Mouse (Mus musculus) heart, embryonic 15.5 days (tissue): ENCODE measurements around the gene Purb. TPM values are rescaled to one million over a fixed set of nuclear protein-coding genes. Genes with fewer than 3 reads are reported as not detected.
"Not testable (repeated sequence)": the region's sequence is repeated elsewhere in the genome, so short reads cannot be mapped to it uniquely, and the experiment has no call there.

Experiments used
- ATAC-seq: fragments of 200-750 bp; cut with Nextera tagmentation; replicated peaks from 2 replicates; pipeline ENCODE4 v1.8.0; 2017; ENCODE audit warnings: low read depth, moderate TSS enrichment; ENCODE audit not compliant: insufficient number of reproducible peaks, insufficient read depth, low FRiP score
- H3K27ac ChIP-seq: fragments of 300-500 bp; sonication (generic); 2 replicates; pipeline ENCODE4 v1.5.1; 2015; ENCODE audit warnings: mild to moderate bottlenecking, inconsistent platforms
- H3K27me3 ChIP-seq: fragments of 300-500 bp; sonication (generic); 2 replicates; pipeline ENCODE4 v1.6.1; 2015; ENCODE audit warnings: inconsistent platforms
- H3K36me3 ChIP-seq: fragments of 300-500 bp; sonication (generic); 2 replicates; pipeline ENCODE4 v1.6.1; 2015; ENCODE audit warnings: mild to moderate bottlenecking, inconsistent platforms
- H3K4me1 ChIP-seq: fragments of 300-500 bp; sonication (generic); replicated peaks from 2 replicates; pipeline ENCODE4 v1.6.1; 2015; ENCODE audit warnings: inconsistent platforms
- H3K4me2 ChIP-seq: fragments of 300-500 bp; sonication (generic); 2 replicates; pipeline ENCODE4 v1.6.1; 2015; ENCODE audit warnings: inconsistent platforms, mild to moderate bottlenecking, moderate library complexity
- H3K4me3 ChIP-seq: fragments of 300-500 bp; sonication (generic); 2 replicates; pipeline ENCODE4 v1.5.1; 2015; ENCODE audit warnings: mild to moderate bottlenecking, inconsistent platforms
- H3K9ac ChIP-seq: fragments of 300-500 bp; sonication (generic); 2 replicates; pipeline ENCODE4 v1.6.1; 2015; ENCODE audit warnings: mild to moderate bottlenecking, inconsistent platforms
- H3K9me3 ChIP-seq: fragments of 300-500 bp; sonication (generic); replicated peaks from 2 replicates; pipeline ENCODE4 v1.6.1; 2016; ENCODE audit warnings: inconsistent platforms
- WGBS: fragments of 180-500 bp; shearing (Covaris S2); methylation state at CpG from one replicate; pipeline ENCODE4 v1.1.7; 2015; ENCODE audit warnings: mixed read lengths; 5-methylcytosine and 5-hydroxymethylcytosine counted together
- polyA plus RNA-seq: library from polyadenylated mRNA; unstranded; fragments of >200 nt; fragmentation: Nextera tagmentation; extraction: Ambion mirVana; gene quantifications from 2 replicates; pipeline ENCODE4 v1.2.1, GENCODE M21; 2015

The Purb gene
- polyA plus RNA-seq, 1 experiment from 2014 or later: 26.1 TPM

DNA sequence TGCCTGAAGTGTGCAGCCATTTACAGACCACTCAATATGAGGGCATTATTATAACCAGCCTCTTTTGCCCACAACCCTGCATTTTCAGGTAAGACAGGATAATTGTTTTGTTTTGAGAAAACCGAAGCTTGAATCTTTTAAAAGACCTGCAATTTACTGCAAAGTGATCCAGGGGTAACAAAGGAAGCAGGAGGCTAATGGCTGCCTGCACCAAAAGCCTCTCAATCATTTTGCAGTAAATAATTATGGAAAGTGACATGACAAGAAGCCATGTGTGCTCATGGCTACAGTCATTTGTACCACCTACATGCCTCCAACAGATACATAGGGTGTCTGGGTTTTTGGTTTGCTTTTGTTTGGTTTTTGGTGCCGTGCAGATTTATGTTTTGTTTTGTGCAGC is 4.7 kb downstream of the Purb start:
- Histone ChIP-seq H3K9me3 (no peaks in the 10 kb centered on the region), H3K27ac (peak overlapping the region; percentile 82), H3K27me3 (no peaks in the 10 kb centered on the region), H3K36me3 (peaks cover 9% of the 10 kb centered on the region), H3K4me2 (peak overlapping the region; percentile 90), H3K9ac (peak overlapping the region; percentile 34; the same call in 1 of the 2 replicates), H3K4me3 (peak overlapping the region; percentile 50), H3K4me1 (peaks cover 36% of the 10 kb centered on the region)
- ATAC-seq: no peak
- 55% methylated on average over 2 of the region's 2 CpGs for WGBS

- Histone ChIP-seq H3K9ac (no peak overlapping the region), H3K27me3 (no peaks in the 10 kb centered on the region), H3K36me3 (peaks cover 11% of the 10 kb centered on the region), H3K4me3 (no peak overlapping the region), H3K4me2 (no peak overlapping the region), H3K4me1 (peaks cover 27% of the 10 kb centered on the region), H3K27ac (no peak overlapping the region), H3K9me3 (no peaks in the 10 kb centered on the region)
- ATAC-seq: no peak
- 62% methylated on average over 2 of the region's 2 CpGs for WGBS
These were observed 7.2 kb downstream of the Purb start for GRCm38 (mm10) chr11:6468541-6468940.

DNA sequence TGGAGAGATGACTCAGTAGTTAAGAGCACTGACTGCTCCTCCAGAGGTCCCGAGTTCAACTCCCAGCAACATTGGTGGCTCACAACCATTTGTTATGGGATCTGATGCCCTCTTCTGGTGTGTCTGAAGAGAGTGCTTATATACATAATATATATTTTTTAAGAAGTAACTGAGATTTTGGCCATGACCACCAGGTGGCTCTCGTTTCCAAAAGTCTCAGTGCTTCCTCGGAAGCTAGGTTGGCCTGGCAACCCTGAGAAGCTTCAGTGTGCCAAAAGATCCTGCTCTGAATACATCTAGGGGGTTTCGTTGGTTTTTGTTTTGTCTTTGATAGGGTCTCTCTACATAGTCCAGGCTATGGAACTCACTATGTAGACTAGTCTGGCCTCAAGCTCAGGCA is 10.6 kb downstream of the Purb start:
- Histone ChIP-seq H3K27me3 (no peaks in the 10 kb centered on the region), H3K36me3 (peaks cover 11% of the 10 kb centered on the region), H3K4me2 (no peak overlapping the region), H3K4me1 (peaks cover 9% of the 10 kb centered on the region), H3K9ac (no peak overlapping the region), H3K9me3 (no peaks in the 10 kb centered on the region), H3K27ac (no peak overlapping the region), H3K4me3 (no peak overlapping the region)
- ATAC-seq: no peak
- WGBS: 23% methylated on average over 4 of the region's 4 CpGs

DNA sequence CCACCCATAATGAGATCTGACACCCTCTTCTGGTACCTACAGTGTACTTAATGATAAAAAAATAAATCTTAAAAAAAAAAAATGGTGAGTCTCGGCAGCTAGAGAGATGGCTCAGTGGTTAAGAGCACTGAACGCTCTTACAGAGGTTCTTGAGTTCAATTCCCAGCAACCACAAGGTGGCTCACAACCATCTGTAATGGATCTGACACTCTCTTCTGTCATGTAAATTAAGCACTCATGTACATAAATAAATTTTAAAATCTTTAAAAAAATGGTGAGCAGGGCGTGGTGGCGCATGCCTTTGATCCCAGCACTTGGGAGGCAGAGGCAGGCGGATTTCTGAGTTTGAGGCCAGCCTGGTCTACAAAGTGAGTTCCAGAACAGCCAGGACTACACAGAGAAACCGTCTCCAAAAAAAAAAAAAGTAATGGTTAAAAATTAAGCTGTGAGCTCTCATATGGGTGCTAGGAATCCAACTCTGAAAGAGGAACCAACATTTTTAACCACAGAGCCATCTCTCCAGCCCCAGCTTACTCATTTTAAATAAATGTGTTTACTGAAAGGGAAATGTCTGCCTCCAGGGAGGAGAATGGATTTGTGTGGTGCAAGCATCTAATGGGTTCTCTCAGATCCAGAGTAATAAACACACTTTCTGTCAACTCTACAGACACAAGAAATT is 12.4 kb downstream of the Purb start:
- 86% methylated on average over 6 of the region's 6 CpGs for WGBS
- H3K4me1 ChIP-seq: no peaks in the 10 kb centered on the region; the same call in 1 of the 2 replicates
- H3K9me3 ChIP-seq: no peaks in the 10 kb centered on the region
- H3K27me3 ChIP-seq: no peaks in the 10 kb centered on the region
- H3K4me2 ChIP-seq: no peak overlapping the region
- H3K4me3 ChIP-seq: no peak overlapping the region
- peaks cover 11% of the 10 kb centered on the region for H3K36me3 ChIP-seq
- no peak overlapping the region for H3K9ac ChIP-seq
- no peak overlapping the region for H3K27ac ChIP-seq
- no peak for ATAC-seq

DNA sequence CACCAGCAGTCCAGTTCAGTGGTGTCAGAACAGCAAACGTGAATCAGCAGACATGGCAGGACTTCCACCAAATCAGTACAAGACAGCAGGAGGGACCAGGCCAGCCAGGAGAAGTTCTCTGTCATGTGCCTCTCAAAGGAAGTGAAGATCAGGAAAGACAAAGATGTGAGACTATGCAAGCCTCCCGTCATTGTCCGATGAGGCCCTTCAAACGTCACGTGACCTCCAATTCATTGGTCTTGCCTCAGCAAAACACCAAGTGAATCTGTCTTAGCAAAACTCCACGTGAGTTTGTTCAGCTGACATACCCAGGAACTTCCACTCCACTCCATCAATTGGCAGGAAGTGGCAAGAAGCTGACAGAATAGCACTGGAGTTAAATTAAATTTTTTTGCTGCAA is 19.6 kb downstream of the Purb start:
- ATAC-seq: no peak
- H3K27ac ChIP-seq: no peak overlapping the region
- no peaks in the 10 kb centered on the region for H3K4me1 ChIP-seq
- no peaks in the 10 kb centered on the region for H3K36me3 ChIP-seq
- no peak overlapping the region for H3K9ac ChIP-seq
- 73% methylated on average over 6 of the region's 6 CpGs for WGBS
- no peak overlapping the region for H3K4me3 ChIP-seq
- H3K4me2 ChIP-seq: no peak overlapping the region
- H3K27me3 ChIP-seq: no peaks in the 10 kb centered on the region
- no peaks in the 10 kb centered on the region; the same call in 1 of the 2 replicates for H3K9me3 ChIP-seq

- H3K27ac ChIP-seq, H3K4me2 ChIP-seq, H3K4me3 ChIP-seq, H3K4me1 ChIP-seq, ATAC-seq, H3K27me3 ChIP-seq, H3K9me3 ChIP-seq, H3K36me3 ChIP-seq, H3K9ac ChIP-seq: not testable (repeated sequence)
- 90% methylated on average over 5 of the region's 5 CpGs for WGBS
These were observed 27.6 kb downstream of the Purb start for GRCm38 (mm10) chr11:6448155-6448554.

GRCm38 (mm10) chr11:6447493-6447892 is 28.2 kb downstream of the Purb start:
- H3K27me3 ChIP-seq: no peaks in the 10 kb centered on the region
- H3K9me3 ChIP-seq: no peaks in the 10 kb centered on the region
- no peak overlapping the region for H3K9ac ChIP-seq
- no peak for ATAC-seq
- peak overlapping the region; percentile 6; the same call in 1 of the 2 replicates for H3K4me2 ChIP-seq
- H3K36me3 ChIP-seq: no peaks in the 10 kb centered on the region
- peak overlapping the region; percentile 40; the same call in 1 of the 2 replicates for H3K27ac ChIP-seq
- no peak overlapping the region for H3K4me3 ChIP-seq
- WGBS: 64% methylated on average over 4 of the region's 4 CpGs
- H3K4me1 ChIP-seq: peaks cover 14% of the 10 kb centered on the region

- Histone ChIP-seq H3K36me3 (no peaks in the 10 kb centered on the region; the same call in 1 of the 2 replicates), H3K27ac (no peak overlapping the region), H3K9ac (no peak overlapping the region), H3K4me1 (peaks cover 15% of the 10 kb centered on the region), H3K27me3 (no peaks in the 10 kb centered on the region), H3K4me2 (no peak overlapping the region), H3K9me3 (no peaks in the 10 kb centered on the region), H3K4me3 (no peak overlapping the region)
- no peak for ATAC-seq
- 85% methylated on average over 7 of the region's 7 CpGs for WGBS
These were observed 29.8 kb downstream of the Purb start for GRCm38 (mm10) chr11:6445951-6446350.

DNA sequence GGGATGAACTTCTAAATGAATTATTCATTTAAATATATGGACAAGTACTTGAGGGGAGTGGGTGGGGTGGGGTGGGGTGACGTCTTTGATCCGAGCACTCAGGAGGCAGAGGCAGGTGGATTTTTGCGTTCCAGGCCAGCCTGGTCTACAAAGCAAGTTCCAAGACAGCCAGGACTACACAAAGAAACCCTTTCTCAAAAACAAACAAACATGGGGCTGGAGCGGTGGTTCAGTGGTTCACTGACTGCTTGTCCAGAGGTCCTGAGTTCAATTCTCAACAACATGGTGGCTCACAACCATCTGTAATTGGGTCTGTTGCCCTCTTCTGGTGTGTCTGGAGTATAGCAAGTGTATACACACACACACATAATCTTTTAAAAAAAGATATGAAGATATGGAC is 30.3 kb downstream of the Purb start:
- peaks cover 15% of the 10 kb centered on the region for H3K4me1 ChIP-seq
- 0 out of 2 replicates have a peak overlapping the region, but pooled peaks have one; percentile 71 for H3K27ac ChIP-seq
- no peak overlapping the region for H3K4me2 ChIP-seq
- no peak for ATAC-seq
- H3K9ac ChIP-seq: no peak overlapping the region
- no peak overlapping the region for H3K4me3 ChIP-seq
- 68% methylated on average over 4 of the region's 4 CpGs for WGBS
- H3K36me3 ChIP-seq: no peaks in the 10 kb centered on the region; the same call in 1 of the 2 replicates
- no peaks in the 10 kb centered on the region for H3K9me3 ChIP-seq
- no peaks in the 10 kb centered on the region for H3K27me3 ChIP-seq

DNA sequence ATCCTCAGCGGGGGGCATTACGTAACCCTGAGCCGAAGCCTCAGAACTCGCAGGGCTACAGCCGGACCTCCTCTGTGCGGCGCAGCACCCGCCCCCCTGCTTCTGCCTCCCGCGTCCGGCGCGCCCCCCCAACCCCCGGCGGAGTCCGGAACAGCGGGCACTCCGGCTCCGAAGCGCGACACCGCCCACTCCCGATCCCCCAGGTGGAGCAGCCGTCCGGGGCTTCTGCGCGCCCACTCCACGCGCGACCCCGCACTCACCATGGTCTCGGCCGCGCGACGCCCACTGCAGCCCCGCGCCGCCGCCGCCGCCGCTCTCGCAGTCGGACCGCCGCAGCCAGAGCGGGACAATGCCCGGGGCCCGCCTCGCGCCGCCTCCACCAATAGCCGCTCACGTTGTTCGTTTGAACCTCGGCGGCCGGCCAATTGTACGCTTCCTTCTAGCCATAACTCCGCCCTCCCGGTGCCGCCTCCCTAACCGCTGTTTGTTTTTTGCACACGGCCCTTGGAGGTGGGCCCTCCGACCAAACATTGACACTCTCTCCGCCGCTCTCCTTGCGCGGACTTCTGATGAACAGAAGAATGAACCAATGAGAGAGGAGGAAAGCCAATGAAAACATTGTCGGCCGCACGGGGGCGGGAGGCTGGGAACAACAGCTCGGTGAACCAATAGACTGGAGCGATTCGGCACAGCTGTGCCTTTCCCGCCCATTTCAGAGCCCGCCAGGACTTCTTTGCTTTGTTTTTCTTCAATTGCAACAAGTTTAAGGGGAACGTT is 31.5 kb downstream of the Purb start, which contains the start of gene H2afv:
H2afv (minus strand) TSS at position 367 of the 777 bp plus-strand sequence.
- peak; percentile 99 for ATAC-seq
- peak within 1 kb of the TSS; percentile 68 for H3K9ac ChIP-seq
- H3K4me2 ChIP-seq: peak within 1 kb of the TSS; percentile 65
- H3K9me3 ChIP-seq: no peaks in the 10 kb centered on the region
- H3K4me3 ChIP-seq: peak within 1 kb of the TSS; percentile 67
- no peaks in the 10 kb centered on the region for H3K27me3 ChIP-seq
- peaks cover 15% of the 10 kb centered on the region for H3K4me1 ChIP-seq
- peak within 1 kb of the TSS; percentile 90 for H3K27ac ChIP-seq
- no peaks in the 10 kb centered on the region; the same call in 1 of the 2 replicates for H3K36me3 ChIP-seq
- under 1% methylated on average over 80 of the region's 80 CpGs for WGBS

DNA sequence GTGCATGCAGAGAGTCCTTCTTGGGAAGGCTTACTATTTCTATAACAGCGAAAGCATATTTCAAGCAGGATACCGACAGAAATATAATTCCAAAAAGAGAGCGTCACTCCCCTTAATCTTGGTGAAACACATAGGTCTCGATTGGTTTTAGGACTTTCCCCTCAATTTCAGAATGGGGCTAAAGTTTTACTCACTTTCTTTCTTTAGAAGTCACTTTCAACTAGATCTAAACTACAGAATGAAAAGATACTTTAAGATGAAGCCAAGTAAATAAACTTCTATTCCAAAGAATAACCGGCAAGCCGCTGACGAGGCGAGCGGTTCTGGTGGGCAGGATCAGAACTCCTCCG is 32.0 kb downstream of the Purb start:
- Histone ChIP-seq H3K27ac (peak overlapping the region; percentile 90), H3K4me3 (peak overlapping the region; percentile 67), H3K9ac (peak overlapping the region; percentile 68), H3K36me3 (peaks cover 1% of the 10 kb centered on the region), H3K4me2 (peak overlapping the region; percentile 65), H3K9me3 (no peaks in the 10 kb centered on the region), H3K4me1 (peaks cover 15% of the 10 kb centered on the region), H3K27me3 (no peaks in the 10 kb centered on the region)
- under 1% methylated on average over 10 of the region's 10 CpGs for WGBS
- ATAC-seq: no peak
